Mouse (Mus musculus) neural tube, embryonic 15.5 days (tissue): ENCODE data around the gene Cyth3. TPM values are rescaled to one million over a fixed set of nuclear protein-coding genes. Genes with fewer than 3 reads are reported as not detected.

Experiments used
- ATAC-seq: fragments of 200-750 bp; cut with Nextera tagmentation; 2 replicates; pipeline ENCODE4 v1.8.0; 2017; ENCODE audit warnings: mild to moderate bottlenecking, moderate TSS enrichment, moderate library complexity; ENCODE audit not compliant: low FRiP score
- H3K27ac ChIP-seq: fragments of 300-500 bp; sonication (generic); replicated peaks from 2 replicates; pipeline ENCODE4 v1.5.1; 2015; ENCODE audit warnings: mild to moderate bottlenecking, inconsistent platforms
- H3K27me3 ChIP-seq: fragments of 300-500 bp; sonication (generic); replicated peaks from 2 replicates; pipeline ENCODE4 v1.6.1; 2015; ENCODE audit warnings: inconsistent platforms
- H3K36me3 ChIP-seq: fragments of 300-500 bp; sonication (generic); 2 replicates; pipeline ENCODE4 v1.6.1; 2015; ENCODE audit warnings: inconsistent platforms
- H3K4me1 ChIP-seq: fragments of 300-500 bp; sonication (generic); 2 replicates; pipeline ENCODE4 v1.6.1; 2015; ENCODE audit warnings: inconsistent platforms
- H3K4me2 ChIP-seq: fragments of 300-500 bp; sonication (generic); 2 replicates; pipeline ENCODE4 v1.6.1; 2015; ENCODE audit warnings: inconsistent platforms, mild to moderate bottlenecking, moderate library complexity
- H3K4me3 ChIP-seq: fragments of 300-500 bp; sonication (generic); replicated peaks from 2 replicates; pipeline ENCODE4 v1.5.1; 2015; ENCODE audit warnings: mild to moderate bottlenecking, inconsistent platforms
- H3K9ac ChIP-seq: fragments of 300-500 bp; sonication (generic); replicated peaks from 2 replicates; pipeline ENCODE4 v1.6.1; 2015; ENCODE audit warnings: mild to moderate bottlenecking, inconsistent platforms
- H3K9me3 ChIP-seq: fragments of 300-500 bp; sonication (generic); replicated peaks from 2 replicates; pipeline ENCODE4 v1.6.1; 2016; ENCODE audit warnings: inconsistent platforms
- WGBS: fragments of 180-500 bp; shearing (Covaris S2); methylation state at CpG from one replicate; pipeline ENCODE4 v1.1.7; 2015; ENCODE audit warnings: mixed read lengths; 5-methylcytosine and 5-hydroxymethylcytosine counted together
- polyA plus RNA-seq: library from polyadenylated mRNA; unstranded; fragments of >200 nt; fragmentation: Nextera tagmentation; extraction: Ambion mirVana; gene quantifications from 2 replicates; pipeline ENCODE4 v1.2.1, GENCODE M21; 2015

Cyth3 gene
- polyA plus RNA-seq, 1 experiment from 2014 or later = 42.2 TPM

- Histone ChIP-seq H3K9ac (peak overlapping the region; percentile 98), H3K4me3 (peak overlapping the region; percentile 97), H3K27ac (peak overlapping the region; percentile 87), H3K4me2 (peak overlapping the region; percentile 76), H3K9me3 (no peaks in the 10 kb centered on the region), H3K27me3 (0 out of 2 replicates have a peak, but pooled peaks cover 5% of the 10 kb centered on the region), H3K4me1 (peaks cover 26% of the 10 kb centered on the region), H3K36me3 (peaks cover 11% of the 10 kb centered on the region)
- 0% methylated on average over 11 of the region's 82 CpGs for WGBS
- ATAC-seq = peak; percentile 2; the same call in 1 of the 2 replicates
Measured at GRCm38 (mm10) chr5:143731483-143732112, 109.4 kb downstream of the Cyth3 start.

- Histone ChIP-seq H3K36me3 (peaks cover 4% of the 10 kb centered on the region; the same call in 1 of the 2 replicates), H3K4me2 (peak within 1 kb of the TSS; percentile 76), H3K4me1 (peaks cover 26% of the 10 kb centered on the region), H3K27ac (peak within 1 kb of the TSS; percentile 87), H3K9ac (peak within 1 kb of the TSS; percentile 98), H3K4me3 (peak within 1 kb of the TSS; percentile 97), H3K9me3 (no peaks in the 10 kb centered on the region), H3K27me3 (0 out of 2 replicates have a peak, but pooled peaks cover 5% of the 10 kb centered on the region)
- under 1% methylated on average over 81 of the region's 82 CpGs for WGBS
- peak; percentile 99 for ATAC-seq
Measured at GRCm38 (mm10) chr5:143732180-143732891, 110.1 kb downstream of the Cyth3 start, which contains the start of gene Usp42. Gene Usp42 (minus strand): TSS chr5:143732280.

GRCm38 (mm10) chr5:143749630-143750208 is 127.5 kb downstream of the Cyth3 start:
- Histone ChIP-seq H3K4me2 (no peak overlapping the region), H3K4me3 (no peak overlapping the region), H3K27me3 (0 out of 2 replicates have a peak, but pooled peaks cover 11% of the 10 kb centered on the region), H3K36me3 (no peaks in the 10 kb centered on the region), H3K27ac (no peak overlapping the region), H3K9me3 (no peaks in the 10 kb centered on the region), H3K9ac (no peak overlapping the region), H3K4me1 (no peaks in the 10 kb centered on the region)
- ATAC-seq = no peak
- WGBS = 79% methylated on average over 2 of the region's 2 CpGs

- Histone ChIP-seq H3K4me1 (peaks cover 13% of the 10 kb centered on the region), H3K27me3 (peaks cover 11% of the 10 kb centered on the region; the same call in 1 of the 2 replicates), H3K9ac (no peak overlapping the region), H3K9me3 (no peaks in the 10 kb centered on the region), H3K4me2 (no peak overlapping the region), H3K27ac (no peak overlapping the region), H3K36me3 (no peaks in the 10 kb centered on the region), H3K4me3 (no peak overlapping the region)
- no peak for ATAC-seq
- 94% methylated on average over 9 of the region's 9 CpGs for WGBS
Measured at GRCm38 (mm10) chr5:143755529-143756141, 133.4 kb downstream of the Cyth3 start.

DNA sequence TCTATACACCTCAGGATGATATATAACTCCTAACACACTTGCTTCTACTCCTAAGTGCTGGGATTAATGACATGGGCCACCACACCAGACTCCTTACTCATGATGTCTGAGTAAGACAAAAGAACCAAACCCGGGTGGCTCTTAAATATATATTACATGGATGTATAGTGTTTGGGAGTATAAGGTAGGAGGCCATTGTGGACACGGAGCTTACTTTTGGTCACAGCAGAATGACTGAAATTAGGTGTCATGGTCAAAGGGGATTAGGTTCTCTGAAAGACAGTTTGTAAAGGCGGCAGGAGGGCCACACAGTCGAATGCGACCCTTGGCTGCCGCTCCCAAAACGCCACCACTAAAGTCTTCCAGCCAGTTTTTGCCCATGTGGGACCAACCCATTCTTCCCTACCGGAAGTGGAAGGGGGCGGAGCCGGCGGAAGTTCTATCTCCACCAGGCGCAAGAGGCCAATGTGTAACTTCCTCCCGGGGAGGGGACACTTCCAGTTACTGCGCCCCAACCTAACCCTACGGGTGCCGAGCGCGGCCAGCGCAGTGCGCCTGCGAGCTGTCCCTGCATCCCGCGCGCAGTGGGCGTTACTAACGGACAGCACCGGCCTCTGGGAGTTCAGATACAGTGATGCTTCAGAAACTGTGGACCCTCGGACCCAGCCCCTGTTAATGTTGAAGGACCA is 135.7 kb downstream of the Cyth3 start:
- Histone ChIP-seq H3K9ac (peak overlapping the region; percentile 37), H3K9me3 (no peaks in the 10 kb centered on the region), H3K4me3 (peak overlapping the region; percentile 46), H3K27me3 (peaks cover 6% of the 10 kb centered on the region; the same call in 1 of the 2 replicates), H3K4me1 (peaks cover 13% of the 10 kb centered on the region), H3K4me2 (peak overlapping the region; percentile 67), H3K27ac (peak overlapping the region; percentile 34), H3K36me3 (no peaks in the 10 kb centered on the region)
- peak; percentile 96 for ATAC-seq
- WGBS = 23% methylated on average over 28 of the region's 28 CpGs

DNA sequence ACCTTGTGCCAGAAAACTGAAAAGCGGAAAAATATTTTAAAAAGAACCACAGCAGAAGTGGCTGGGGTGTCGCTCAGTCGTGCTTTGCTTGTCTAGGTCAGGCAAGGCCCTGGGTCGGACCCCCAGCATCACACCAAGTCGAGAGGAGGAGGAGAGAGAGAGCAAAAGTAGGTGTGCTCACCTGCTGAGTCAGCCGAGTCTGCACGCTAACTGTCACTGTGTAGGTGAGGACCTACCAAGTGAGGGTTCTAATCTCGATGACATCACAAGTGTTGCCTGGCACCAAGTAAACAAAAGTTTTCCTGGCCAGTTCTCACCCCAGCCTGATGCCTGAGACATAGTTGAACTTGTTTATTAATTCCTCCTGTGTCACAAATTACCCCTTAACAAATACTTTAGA is 137.3 kb downstream of the Cyth3 start:
- H3K27ac ChIP-seq = no peak overlapping the region
- H3K9ac ChIP-seq = 0 out of 2 replicates have a peak overlapping the region, but pooled peaks have one; percentile 37
- H3K4me2 ChIP-seq = peak overlapping the region; percentile 67
- no peak for ATAC-seq
- 89% methylated on average over 8 of the region's 8 CpGs for WGBS
- H3K9me3 ChIP-seq = no peaks in the 10 kb centered on the region
- H3K36me3 ChIP-seq = peaks cover 11% of the 10 kb centered on the region
- no peak overlapping the region for H3K4me3 ChIP-seq
- peaks cover 13% of the 10 kb centered on the region for H3K4me1 ChIP-seq
- H3K27me3 ChIP-seq = no peaks in the 10 kb centered on the region; the same call in 1 of the 2 replicates

Other genes with a start within 250 kb of the Cyth3 start
- 141 and 151 TPM in 2 replicates for gene Kdelr2, start 218.6 kb upstream of the Cyth3 start, polyA plus RNA-seq
- 20.4 and 21.9 TPM in 2 replicates for gene Daglb, start 157.9 kb upstream of the Cyth3 start, polyA plus RNA-seq
- 385 and 423 TPM in 2 replicates for gene Rac1, start 94.4 kb upstream of the Cyth3 start, polyA plus RNA-seq
- gene Usp42, start 109.8 kb downstream of the Cyth3 start, polyA plus RNA-seq = 22.7 and 25.1 TPM in 2 replicates
- gene Eif2ak1, start 195.3 kb downstream of the Cyth3 start, polyA plus RNA-seq = 48.2 and 50.7 TPM in 2 replicates